Mouse (Mus musculus) thymus, adult 2 months (tissue): ENCODE data around the gene Tacc2.

Experiments
- CTCF ChIP-seq: fragments of 200-500 bp; IDR thresholded peaks from 2 replicates; pipeline ENCODE4 v1.5.1; 2012; ENCODE audit warnings: mild to moderate bottlenecking, control low read depth, low read length, moderate library complexity, borderline replicate concordance; ENCODE audit not compliant: control insufficient read depth, poor library complexity, insufficient read depth; ENCODE audit errors: extremely low read depth
- POLR2A ChIP-seq: fragments of 200-500 bp; IDR thresholded peaks from 2 replicates; pipeline ENCODE4 v1.6.1; 2012; ENCODE audit warnings: mild to moderate bottlenecking, low read length, control low read depth, moderate library complexity; ENCODE audit not compliant: control insufficient read depth, poor library complexity, insufficient read depth; ENCODE audit errors: extremely low read depth

- TF ChIP-seq CTCF (no peak), POLR2A (no peak)
Observed at GRCm38 (mm10) chr7:130695669-130696338, 118.6 kb downstream of the Tacc2 start.
